Mouse (Mus musculus) c-Kit-positive CD71-positive TER-119-positive erythroid progenitor cells, embryonic 14.5 days (primary cell): ENCODE results near the gene Gm29609.
"Not testable (repeated sequence)": the region's sequence is repeated elsewhere in the genome, so short reads cannot be mapped to it uniquely, and the experiment has no call there.

ENCODE experiments used
- DNase-seq: peaks from one replicate; pipeline ENCODE4 v3.0.0-alpha.2; 2013; ENCODE audit warnings: low spot score

Gm29609 gene

GRCm38 (mm10) chr5:31179766-31180630, at the start of gene Gm29609, which contains the start of gene Gtf3c2:
Gene Gm29609, minus strand, starts transcription at chr5:31179911.
Gene Gtf3c2, minus strand, starts transcription at chr5:31180144.
- peak; percentile 93 for DNase-seq

DNA sequence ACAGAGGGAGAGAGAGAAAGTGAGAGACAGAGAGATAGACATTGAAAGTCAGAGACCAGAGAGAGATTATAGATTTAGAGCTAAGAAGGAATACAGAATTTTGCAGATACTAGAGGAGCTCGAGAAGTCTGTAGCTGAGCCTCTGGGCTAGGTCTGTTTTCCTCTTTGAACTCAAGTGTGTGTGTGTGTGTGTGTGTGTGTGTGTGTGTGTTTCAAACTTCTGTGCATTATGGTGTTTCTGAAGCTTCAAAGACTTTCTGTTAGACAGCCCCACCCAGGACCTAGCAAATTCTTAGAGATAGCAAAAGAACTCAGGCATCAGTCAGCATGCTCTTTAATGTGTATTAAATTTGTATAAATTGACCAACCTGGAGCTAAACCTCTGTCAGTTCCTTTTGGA, 46.9 kb upstream of the Gm29609 start:
- no peak for DNase-seq

DNA sequence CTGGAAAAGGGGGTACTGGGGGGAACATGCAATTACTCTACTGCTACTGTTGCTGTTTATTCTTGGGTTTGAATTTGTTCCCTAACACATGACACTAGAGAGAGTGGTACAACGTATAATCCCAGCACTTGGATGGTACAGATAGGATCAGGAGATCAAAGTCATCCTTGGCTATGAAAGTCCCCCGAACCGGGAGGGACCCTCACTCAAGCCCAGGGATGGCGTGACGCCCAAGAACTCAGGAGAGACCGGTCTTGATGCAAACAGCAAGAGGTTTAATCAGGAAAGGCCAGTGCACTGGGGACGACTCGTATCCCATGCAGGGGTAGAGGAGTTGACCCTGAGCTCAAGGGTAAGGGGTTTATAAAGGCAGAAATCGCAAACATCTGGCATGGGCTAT, 43.0 kb upstream of the Gm29609 start:
- no peak for DNase-seq

DNA sequence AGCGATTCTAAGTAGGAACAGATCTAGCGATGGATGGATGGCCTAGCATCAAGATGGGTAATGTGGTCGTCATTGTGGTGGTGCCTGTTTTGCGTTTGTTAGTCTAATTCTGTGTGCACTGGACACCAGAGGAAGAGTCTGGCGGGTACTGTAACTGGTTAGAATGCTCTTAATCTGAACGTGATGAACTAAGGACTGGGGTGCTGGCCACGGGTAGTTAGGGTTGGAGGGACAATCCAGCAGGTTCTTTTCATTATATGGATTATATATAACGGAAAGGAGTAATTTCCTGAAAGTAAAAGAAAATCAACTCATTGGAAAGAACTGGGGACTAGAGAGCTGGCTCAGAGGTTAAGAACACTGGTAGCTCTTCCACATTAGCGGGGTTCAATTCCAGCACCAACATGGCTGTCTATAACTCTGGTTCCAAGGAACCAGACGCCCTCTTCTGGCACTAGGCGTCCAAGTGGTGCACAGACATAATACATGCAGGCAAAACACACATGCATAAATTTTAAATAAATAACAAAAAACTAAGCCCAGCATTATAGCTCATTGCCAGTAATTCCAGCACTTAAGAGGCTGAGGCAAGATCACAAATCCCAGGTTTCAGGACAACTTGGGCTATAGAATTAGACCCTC, 41.7 kb upstream of the Gm29609 start:
- DNase-seq: peak; percentile 75

GRCm38 (mm10) chr5:31220448-31221303, 41.0 kb upstream of the Gm29609 start, which contains the start of gene Ppm1g:
Gene Ppm1g, minus strand, starts transcription at chr5:31220687.
- peak; percentile 95 for DNase-seq

- peak; percentile 50 for DNase-seq
Measured at GRCm38 (mm10) chr5:31219911-31220447, 40.3 kb upstream of the Gm29609 start.

DNA sequence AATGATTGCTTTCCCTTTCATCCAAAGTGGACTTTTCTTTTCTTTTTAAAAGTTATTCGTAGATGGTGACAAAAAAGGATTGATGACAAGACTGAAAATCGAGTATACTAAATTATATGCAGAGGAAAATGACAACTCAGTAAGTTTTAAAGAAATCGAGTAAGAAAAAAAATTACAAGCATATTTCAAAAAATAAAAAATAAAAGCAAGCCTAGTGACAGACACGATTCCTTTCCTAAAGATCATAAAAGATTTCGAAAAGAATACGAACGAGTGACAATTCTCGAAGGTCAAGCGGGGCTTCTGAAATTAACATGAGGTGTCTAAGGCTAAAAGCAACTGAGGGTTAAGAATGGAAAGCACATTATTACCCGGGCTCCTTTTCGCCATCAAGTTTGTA, 39.8 kb upstream of the Gm29609 start:
- DNase-seq: no peak

DNA sequence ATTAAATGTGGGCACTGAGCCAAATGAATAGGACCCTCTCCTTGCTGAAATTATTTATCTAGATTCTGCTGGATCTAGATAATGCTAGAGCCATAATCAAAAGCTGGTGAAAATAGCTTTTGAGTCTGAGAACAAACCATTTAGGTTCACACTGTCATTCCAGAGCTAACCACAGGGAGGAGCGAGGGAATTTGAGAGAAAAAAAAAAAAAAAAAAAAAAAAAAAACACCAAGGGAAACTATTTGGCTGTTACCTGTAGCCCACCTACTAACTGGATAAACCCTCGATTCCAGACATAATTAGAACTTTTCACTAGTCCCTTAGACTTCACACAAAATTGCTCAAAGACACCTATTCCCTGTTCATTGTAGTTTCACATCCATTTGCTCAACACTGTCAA, 39.4 kb upstream of the Gm29609 start:
- DNase-seq: peak; percentile 75

DNA sequence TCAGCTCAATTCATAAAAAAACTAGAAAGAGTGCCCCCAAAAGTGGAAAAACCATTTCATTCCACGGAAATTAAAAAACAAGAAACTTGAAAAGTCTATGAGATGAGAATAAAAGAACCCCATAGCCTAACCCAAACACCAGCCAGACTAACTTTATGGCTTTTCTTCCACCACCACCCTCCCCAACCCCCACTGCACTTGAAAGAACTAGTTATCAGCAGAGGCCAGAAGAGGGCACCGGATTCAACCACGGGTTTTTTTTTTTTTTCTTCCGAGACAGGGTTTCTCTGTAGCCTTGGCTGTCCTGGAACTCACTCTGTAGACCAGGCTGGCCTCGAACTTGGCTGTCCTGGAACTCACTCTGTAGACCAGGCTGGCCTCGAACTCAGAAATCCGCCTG, 38.6 kb upstream of the Gm29609 start:
- DNase-seq: peak; percentile 76

GRCm38 (mm10) chr5:31216554-31216953, 36.8 kb upstream of the Gm29609 start:
- DNase-seq: not testable (repeated sequence)

- DNase-seq: no peak
Measured at GRCm38 (mm10) chr5:31204421-31204820, 24.7 kb upstream of the Gm29609 start.

GRCm38 (mm10) chr5:31203866-31204265, 24.2 kb upstream of the Gm29609 start:
- DNase-seq: no peak

DNA sequence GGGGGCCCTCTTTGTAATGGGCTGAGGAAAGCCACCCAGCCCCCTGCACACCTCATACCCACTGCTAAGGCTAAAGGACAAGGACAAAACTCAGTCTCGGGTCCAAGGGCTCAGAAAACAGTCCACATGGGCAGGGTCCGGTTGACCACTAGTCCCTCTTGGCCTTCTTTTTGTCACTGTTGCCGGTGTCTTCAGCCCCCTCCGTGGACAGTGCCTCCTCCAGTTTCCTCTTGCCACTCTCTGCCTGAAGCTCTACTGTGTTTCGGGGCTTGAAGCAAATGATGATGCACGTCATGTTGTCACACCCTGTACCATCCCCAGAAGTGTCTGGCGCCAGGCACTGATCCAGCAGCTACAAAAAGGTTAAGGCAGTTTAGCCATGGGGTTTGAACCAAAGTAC, 23.2 kb upstream of the Gm29609 start:
- DNase-seq: no peak

DNA sequence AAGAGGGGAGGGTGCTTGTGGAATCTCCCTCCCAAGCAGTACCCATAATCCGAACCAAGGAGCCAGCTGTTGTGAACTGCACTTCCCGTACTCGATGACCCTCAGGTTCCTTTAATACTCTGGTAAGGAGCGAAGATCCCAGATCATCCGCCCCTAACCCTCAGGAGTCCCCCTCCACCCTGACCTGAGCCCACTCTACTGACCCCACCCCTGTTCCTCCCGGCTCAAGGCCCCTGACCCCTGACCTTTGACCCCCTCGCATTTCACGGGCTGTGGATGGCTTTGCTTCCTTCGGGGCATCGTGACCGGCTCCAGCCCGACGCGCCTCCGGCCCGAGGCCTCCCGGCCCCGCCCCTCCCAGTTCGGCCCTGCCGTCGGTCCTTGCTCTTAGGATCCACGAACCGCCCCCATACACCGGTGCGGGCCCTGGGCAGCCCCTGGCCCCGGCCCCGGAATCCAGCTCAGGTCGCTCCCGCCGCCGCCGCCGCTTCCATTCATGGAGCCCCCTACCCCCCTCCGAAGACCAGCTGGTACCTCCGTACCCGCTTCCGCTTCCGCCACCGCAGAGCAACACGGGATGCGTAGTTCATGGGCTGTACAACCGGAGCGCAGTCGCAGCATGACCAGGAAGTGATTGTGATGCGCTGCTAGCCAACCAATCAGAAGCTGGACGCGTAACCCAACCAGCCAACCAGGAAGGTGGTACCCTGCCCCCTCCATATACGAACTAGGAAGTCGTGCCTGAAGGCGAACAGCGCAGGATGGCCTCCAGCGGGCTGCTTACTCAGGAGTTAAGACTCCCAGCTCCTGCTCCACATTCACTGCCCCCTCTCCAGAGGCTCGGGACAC, 22.3 kb upstream of the Gm29609 start, which contains the start of gene Zfp513:
Gene Zfp513 (minus strand): TSS at position 562 of the 849 bp plus-strand sequence.
- peak; percentile 96 for DNase-seq

DNA sequence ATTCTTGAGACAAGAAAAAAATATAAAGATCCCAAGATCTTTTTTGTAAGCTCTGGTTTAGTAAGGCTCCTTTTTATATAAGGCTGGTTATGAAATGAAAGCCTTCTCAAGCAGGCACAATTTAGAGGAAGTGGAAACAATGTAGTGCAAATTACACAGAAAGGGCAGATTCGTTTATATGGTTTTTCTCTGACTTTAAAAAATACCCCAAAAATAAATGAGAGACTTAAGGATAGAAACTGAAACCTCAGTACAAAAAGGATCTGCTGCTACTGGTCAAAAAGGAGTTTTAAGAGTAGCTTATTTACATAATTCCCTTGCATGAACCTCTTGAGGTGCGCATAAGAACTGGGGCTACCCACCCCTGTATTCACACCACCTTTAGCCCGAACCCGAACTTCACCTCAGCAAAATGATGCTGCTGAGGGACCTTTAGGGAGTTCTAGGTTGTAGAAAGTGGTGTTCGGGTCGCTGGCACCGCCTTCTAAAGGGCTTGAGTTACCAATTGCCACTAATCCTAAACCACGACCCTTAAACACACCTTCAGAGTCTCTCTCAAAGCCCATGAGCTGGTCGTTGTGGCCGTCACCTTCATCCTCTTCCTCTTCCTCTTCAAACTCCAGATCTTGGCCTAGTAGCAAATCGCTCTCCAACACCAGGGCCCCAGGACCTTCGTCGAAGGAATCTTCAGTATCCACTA, 21.5 kb upstream of the Gm29609 start:
- no peak for DNase-seq

GRCm38 (mm10) chr5:31200327-31200768, 20.6 kb upstream of the Gm29609 start:
- no peak for DNase-seq

- DNase-seq: no peak
Measured at GRCm38 (mm10) chr5:31199893-31200292, 20.2 kb upstream of the Gm29609 start.

DNA sequence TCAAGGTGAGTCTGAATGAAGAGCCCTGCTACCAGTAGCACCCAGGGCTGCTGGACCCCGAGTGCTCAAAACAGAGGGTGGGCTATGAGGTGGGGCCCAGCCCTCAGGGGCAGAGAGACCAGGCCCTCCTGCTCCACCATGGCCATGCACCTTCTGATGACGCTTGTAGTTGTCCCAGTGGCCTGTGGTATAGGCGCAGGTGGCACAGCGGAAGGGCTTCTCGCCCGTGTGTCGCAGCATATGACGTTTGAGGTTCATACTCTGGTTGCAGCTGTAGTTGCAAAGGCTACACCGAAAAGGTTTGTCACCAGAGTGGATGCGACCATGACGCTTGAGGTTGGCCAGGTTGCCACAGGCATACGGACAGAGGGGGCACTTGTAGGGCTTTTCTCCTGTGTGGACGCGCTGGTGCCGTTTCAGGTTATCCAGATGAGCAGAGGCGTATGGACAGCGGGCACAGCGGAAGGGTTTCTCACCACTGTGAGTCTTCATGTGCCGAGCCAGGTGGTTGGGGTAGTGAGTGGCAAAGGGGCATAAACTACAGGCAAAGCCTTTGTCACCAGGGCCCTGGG, 19.7 kb upstream of the Gm29609 start:
- DNase-seq: no peak

GRCm38 (mm10) chr5:31198616-31199320, 19.1 kb upstream of the Gm29609 start:
- no peak for DNase-seq
